In the genomic region with DNA sequence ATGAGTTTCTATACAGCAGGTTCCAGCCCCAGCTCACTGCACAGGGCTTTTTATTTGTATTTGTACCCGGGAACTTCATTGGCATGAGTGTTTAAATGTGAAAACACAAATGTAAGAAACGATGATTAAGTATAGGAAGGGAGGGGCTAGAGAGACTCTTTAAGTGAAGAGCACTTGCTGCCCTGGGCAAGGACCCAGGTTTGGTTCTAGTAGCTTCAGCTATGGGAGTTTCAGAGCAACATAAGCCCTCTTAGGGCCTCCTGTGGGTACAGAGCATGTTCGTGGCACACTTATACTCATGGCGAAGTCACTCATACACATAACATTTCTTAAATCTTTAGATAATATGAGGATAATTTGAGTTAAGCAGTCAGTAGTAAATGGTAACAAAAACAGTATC, we compare ENCODE assay signal across 18 mouse cellular contexts.
"Had no signal": no experiment of that assay in that cellular context is flagged by ENCODE, and none has a peak within 500 bp of the region (broad histone marks: within the 10 kb centered on the region; RNA-seq: fewer than 3 reads in every experiment).

No protein-coding gene starts in this region.

- H3K9ac ChIP-seq: limb, embryonic 15.5 days; liver, embryonic 12.5 days; liver, embryonic 14.5 days; lung, embryonic 14.5 days; midbrain, embryonic 12.5 days; neural tube, embryonic 13.5 days; neural tube, embryonic 15.5 days had no signal

- H3K27me3 ChIP-seq: limb, embryonic 15.5 days; liver, embryonic 12.5 days; midbrain, embryonic 12.5 days; neural tube, embryonic 13.5 days; neural tube, embryonic 15.5 days had no signal

- H3K27ac ChIP-seq: limb, embryonic 15.5 days; liver, embryonic 12.5 days; liver, embryonic 14.5 days; midbrain, embryonic 10.5 days; midbrain, embryonic 12.5 days; neural tube, embryonic 13.5 days; neural tube, embryonic 15.5 days had no signal

- H3K36me3 ChIP-seq: limb, embryonic 15.5 days; liver, embryonic 12.5 days; midbrain, embryonic 10.5 days; midbrain, embryonic 12.5 days; neural tube, embryonic 13.5 days; neural tube, embryonic 15.5 days had no signal

- H3K4me3 ChIP-seq: limb, embryonic 15.5 days; liver, embryonic 12.5 days; midbrain, embryonic 10.5 days; midbrain, embryonic 12.5 days; myocyte; neural tube, embryonic 13.5 days; neural tube, embryonic 15.5 days had no signal

- H3K4me2 ChIP-seq: limb, embryonic 15.5 days; liver, embryonic 12.5 days; lung, embryonic 14.5 days; midbrain, embryonic 12.5 days; neural tube, embryonic 13.5 days; neural tube, embryonic 15.5 days had no signal

- H3K9me3 ChIP-seq: limb, embryonic 15.5 days; liver, embryonic 12.5 days; midbrain, embryonic 10.5 days; midbrain, embryonic 12.5 days; neural tube, embryonic 13.5 days; neural tube, embryonic 15.5 days had no signal

- ATAC-seq: liver, embryonic 12.5 days; midbrain, embryonic 16.5 days had no signal

- H3K4me1 ChIP-seq: limb, embryonic 15.5 days; liver, embryonic 12.5 days; midbrain, embryonic 10.5 days; neural tube, embryonic 13.5 days; neural tube, embryonic 15.5 days had no signal

- DNase-seq: lung, embryonic 14.5 days; midbrain, embryonic 14.5 days; retina, postnatal 1 day; right cerebral cortex, adult 18-20 months; right cerebral cortex, postnatal 4 days; spleen, adult 18-20 months; thymus, adult 18-20 months; thymus, postnatal 14 days; thymus, postnatal 36 days had no signal
